Comparison of ENCODE assay signal across 8 mouse cellular contexts in the genomic region with DNA sequence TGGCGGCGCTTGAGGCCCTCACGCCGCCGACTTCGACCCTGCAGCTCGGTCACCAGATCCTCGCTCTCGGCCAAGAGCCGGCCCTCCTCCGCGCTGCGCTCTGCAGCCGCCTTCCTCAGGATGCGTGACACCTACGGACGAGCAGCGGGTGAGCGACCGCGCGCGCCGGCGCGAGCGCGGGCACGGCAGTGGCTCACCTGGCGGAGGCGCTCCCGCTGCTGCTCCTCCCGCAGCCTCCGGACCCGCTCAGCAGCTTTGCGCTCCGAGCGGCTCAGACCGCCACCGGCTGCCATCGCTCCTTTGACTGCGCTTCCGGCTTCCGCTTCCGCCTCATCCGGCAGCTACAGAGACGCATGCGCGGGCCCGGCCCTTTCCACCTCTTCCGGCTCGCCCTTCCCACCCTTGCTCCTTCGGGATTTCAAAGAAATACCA. TPM values are rescaled to one million over a fixed set of nuclear protein-coding genes. Genes with fewer than 3 reads are reported as not detected.
DNase-seq lines count a peak whose midpoint lies in the region; ATAC-seq and TF ChIP-seq lines count a peak whose summit lies in the region.

No protein-coding gene starts in this region.

- in situ Hi-C loops in ES-E14 (cut with MboI; ENCODE audit: low sequenced_read_pairs in 2 of 2, unreplicated experiment in 2 of 2), result no loop called here

- no peak for TF ChIP-seq CTCF in lung, adult 2 months (IDR thresholded peaks at IDR 0.05; ENCODE audit: insufficient read depth, low read length)
- no peak for TF ChIP-seq CTCF in olfactory bulb, adult 2 months (IDR thresholded peaks at IDR 0.05; ENCODE audit: insufficient read depth, low read depth, low read length)

- H3K9ac ChIP-seq in ES-E14 (ENCODE audit: insufficient read depth, low read depth, low read length, poor library complexity, severe bottlenecking), result peak overlapping the region; percentile 67
- peak overlapping the region; percentile 87 for H3K9ac ChIP-seq in forebrain, embryonic 14.5 days (ENCODE audit: low read length)

- no peaks in the 10 kb centered on the region for H3K27me3 ChIP-seq in forebrain, embryonic 14.5 days (replicated peaks; ENCODE audit: control insufficient read depth, insufficient read depth, low read length)

- intact Hi-C loops in heart, postnatal 14 days (cut with DNase I), result loop anchor here (2.0 to 5.0 kb wide), 2 partner anchors 50 to 173 kb away; a partner anchor contains a TSS

- peak; percentile 86 for ATAC-seq in forebrain, embryonic 14.5 days

- H3K4me2 ChIP-seq in forebrain, embryonic 14.5 days (ENCODE audit: low read length), result peak overlapping the region; percentile 95

- 0 out of 2 replicates have a peak overlapping the region, but pooled peaks have one; percentile 9 for H3K27ac ChIP-seq in ES-E14 (ENCODE audit: insufficient read depth, low read depth, low read length, poor library complexity, severe bottlenecking)
- H3K27ac ChIP-seq in forebrain, embryonic 14.5 days (ENCODE audit: low read depth, low read length), result peak overlapping the region; percentile 80
- no peak overlapping the region for H3K27ac ChIP-seq in olfactory bulb, adult 2 months (ENCODE audit: insufficient read depth, low read depth, low read length)

- H3K4me1 ChIP-seq in ES-E14 (ENCODE audit: control insufficient read depth in 2 of 2, insufficient read depth in 2 of 2, low read length in 2 of 2, poor library complexity in 1 of 2), result peaks cover 0 to 30% of the 10 kb centered on the region in 2 experiments; a peak in 1 of 4 replicates
- H3K4me1 ChIP-seq in forebrain, embryonic 14.5 days (ENCODE audit: control insufficient read depth, insufficient read depth, low read length), result peaks cover 9% of the 10 kb centered on the region
- H3K4me1 ChIP-seq in lung, adult 2 months (ENCODE audit: control insufficient read depth, insufficient read depth, low read length), result peaks cover 11% of the 10 kb centered on the region
- peaks cover 23% of the 10 kb centered on the region for H3K4me1 ChIP-seq in olfactory bulb, adult 2 months (ENCODE audit: control insufficient read depth, insufficient read depth, low read length)

- peaks cover 32% of the 10 kb centered on the region for H3K36me3 ChIP-seq in ES-E14 (ENCODE audit: control insufficient read depth, insufficient read depth, low read length, poor library complexity, severe bottlenecking)
- peaks cover 65% of the 10 kb centered on the region for H3K36me3 ChIP-seq in forebrain, embryonic 14.5 days (ENCODE audit: control insufficient read depth, insufficient read depth, low read length)

- under 1% methylated on average over 52 of the region's 53 CpGs for WGBS in forebrain, embryonic 14.5 days
- WGBS in lung, adult 2 months, result under 1% methylated on average over 53 of the region's 53 CpGs
- WGBS in olfactory bulb, adult 2 months, result under 1% methylated on average over 53 of the region's 53 CpGs

- peak; percentile 79; the same call in 1 of the 2 replicates for TF ChIP-seq POLR2A in lung, adult 2 months (IDR thresholded peaks at IDR 0.05; ENCODE audit: borderline replicate concordance, extremely low read depth, low read depth, low read length)
- peak; percentile 70 for TF ChIP-seq POLR2A in olfactory bulb, adult 2 months (IDR thresholded peaks at IDR 0.05; ENCODE audit: insufficient read depth, low read depth, low read length)

- no peak for DNase-seq in ES-E14 (ENCODE audit: low read depth, low spot score)
- DNase-seq in cerebellum, adult 11 months, result peak; percentile 80
- DNase-seq in forebrain, embryonic 14.5 days (ENCODE audit: low spot score), result peak; percentile 93
- peak; percentile 89 to 90 for DNase-seq in heart, postnatal 14 days
- peak; percentile 74 to 91 for DNase-seq in layer of hippocampus, adult 18-20 months (ENCODE audit: low spot score in 2 of 2)
- DNase-seq in lung, adult 2 months, result peak; percentile 76
- DNase-seq in thymus, postnatal 0 days (ENCODE audit: low spot score), result peak; percentile 88

- H3K9me3 ChIP-seq in ES-E14 (ENCODE audit: control insufficient read depth, insufficient read depth, low read depth, low read length), result no peaks in the 10 kb centered on the region
- H3K9me3 ChIP-seq in forebrain, embryonic 14.5 days (replicated peaks; ENCODE audit: control insufficient read depth, low read length), result no peaks in the 10 kb centered on the region

- H3K4me3 ChIP-seq in ES-E14 (ENCODE audit: insufficient read depth in 1 of 2, low read depth in 1 of 2, low read length in 2 of 2, poor library complexity in 1 of 2, severe bottlenecking in 1 of 2), result peak overlapping the region; percentile 82 to 84
- H3K4me3 ChIP-seq in forebrain, embryonic 14.5 days (ENCODE audit: low read depth, low read length), result peak overlapping the region; percentile 98
- peak overlapping the region; percentile 81 for H3K4me3 ChIP-seq in lung, adult 2 months (replicated peaks; ENCODE audit: extremely low read depth, low read depth, low read length)
- H3K4me3 ChIP-seq in olfactory bulb, adult 2 months (ENCODE audit: insufficient read depth, low read depth, low read length), result peak overlapping the region; percentile 90

TF ChIP-seq in ES-E14, 5 proteins besides CTCF, POLR2A, EP300 and RAD21:
- TF ChIP-seq ZC3H11A (IDR thresholded peaks at IDR 0.05; ENCODE audit: borderline replicate concordance, low read depth, low read length) (no peak), CHD2 (IDR thresholded peaks at IDR 0.05; ENCODE audit: low read depth, low read length) (no peak)

RNA-seq across cellular contexts. Expression of a gene that starts 0.3 kb away (rescaled TPM):
- total RNA-seq in ES-E14 (2012; rRNA removed), result 29.4 and 33.2 TPM in 2 replicates
- 30.4 and 40.8 TPM in 2 replicates for polyA plus RNA-seq in forebrain, embryonic 14.5 days (2014; fragmentation: Nextera tagmentation; extraction: Ambion mirVana)
- total RNA-seq in heart, postnatal 14 days (2021), result 10 to 100 TPM; 10.8 to 12.3 TPM
- 10 to 100 TPM; 35.4 to 41.5 TPM for total RNA-seq in layer of hippocampus, adult 18-20 months (2021)
- 75.2 and 84.1 TPM in 2 replicates for polyA plus RNA-seq in lung, adult 2 months (2012; rRNA removed)
- polyA plus RNA-seq in olfactory bulb, adult 2 months (2012; ENCODE audit: insufficient read depth, insufficient read length, low replicate concordance, missing spikeins), result not detected in 2 replicates
- polyA plus RNA-seq in thymus, postnatal 0 days (2015; fragmentation: Nextera tagmentation; extraction: Ambion mirVana), result 100 and 108 TPM in 2 replicates

RNA-seq across cellular contexts. Expression of a gene that starts 7.0 kb away (rescaled TPM):
- 88.6 and 188 TPM in 2 replicates for total RNA-seq in ES-E14 (2012; rRNA removed)
- 113 and 134 TPM in 2 replicates for polyA plus RNA-seq in forebrain, embryonic 14.5 days (2014; fragmentation: Nextera tagmentation; extraction: Ambion mirVana)
- 10 to 100 TPM; 47.7 to 49.4 TPM for total RNA-seq in heart, postnatal 14 days (2021)
- 100 to 1,000 TPM; 118 to 128 TPM for total RNA-seq in layer of hippocampus, adult 18-20 months (2021)
- polyA plus RNA-seq in lung, adult 2 months (2012; rRNA removed), result 217 and 238 TPM in 2 replicates
- polyA plus RNA-seq in olfactory bulb, adult 2 months (2012; ENCODE audit: insufficient read depth, insufficient read length, low replicate concordance, missing spikeins), result not detected in 2 replicates
- polyA plus RNA-seq in thymus, postnatal 0 days (2015; fragmentation: Nextera tagmentation; extraction: Ambion mirVana), result 113 and 114 TPM in 2 replicates

RNA-seq across cellular contexts. Expression of a gene that starts 8.7 kb away (rescaled TPM):
- 42.6 and 48.4 TPM in 2 replicates for total RNA-seq in ES-E14 (2012; rRNA removed)
- polyA plus RNA-seq in forebrain, embryonic 14.5 days (2014; fragmentation: Nextera tagmentation; extraction: Ambion mirVana), result 20.0 and 23.6 TPM in 2 replicates
- 10 to 100 TPM; 33.7 to 41.0 TPM for total RNA-seq in heart, postnatal 14 days (2021)
- 10 to 100 TPM; 70.0 to 71.5 TPM for total RNA-seq in layer of hippocampus, adult 18-20 months (2021)
- 41.5 and 51.3 TPM in 2 replicates for polyA plus RNA-seq in lung, adult 2 months (2012; rRNA removed)
- polyA plus RNA-seq in olfactory bulb, adult 2 months (2012; ENCODE audit: insufficient read depth, insufficient read length, low replicate concordance, missing spikeins), result 234 TPM in 1 of 2 replicates, not detected in the other
- 16.5 and 18.7 TPM in 2 replicates for polyA plus RNA-seq in thymus, postnatal 0 days (2015; fragmentation: Nextera tagmentation; extraction: Ambion mirVana)

RNA-seq across cellular contexts. Expression of a gene that starts 16.4 kb away (rescaled TPM):
- 0.69 and 0.94 TPM in 2 replicates for total RNA-seq in ES-E14 (2012; rRNA removed)
- 0.46 and 0.98 TPM in 2 replicates for polyA plus RNA-seq in forebrain, embryonic 14.5 days (2014; fragmentation: Nextera tagmentation; extraction: Ambion mirVana)
- not detected for total RNA-seq in heart, postnatal 14 days (2021)
- total RNA-seq in layer of hippocampus, adult 18-20 months (2021), result 1 to 10 TPM in 1 of 2 experiments, under 1 TPM in 1; 0.89 to 1.4 TPM
- polyA plus RNA-seq in lung, adult 2 months (2012; rRNA removed), result 2.5 and 3.0 TPM in 2 replicates
- not detected in 2 replicates for polyA plus RNA-seq in olfactory bulb, adult 2 months (2012; ENCODE audit: insufficient read depth, insufficient read length, low replicate concordance, missing spikeins)
- 1.6 and 2.1 TPM in 2 replicates for polyA plus RNA-seq in thymus, postnatal 0 days (2015; fragmentation: Nextera tagmentation; extraction: Ambion mirVana)

RNA-seq across cellular contexts. Expression of a gene that starts 18.9 kb away (rescaled TPM):
- total RNA-seq in ES-E14 (2012; rRNA removed), result 19.0 and 19.6 TPM in 2 replicates
- polyA plus RNA-seq in forebrain, embryonic 14.5 days (2014; fragmentation: Nextera tagmentation; extraction: Ambion mirVana), result 33.6 and 33.9 TPM in 2 replicates
- 1 to 10 TPM; 1.9 to 2.1 TPM for total RNA-seq in heart, postnatal 14 days (2021)
- 1 to 10 TPM in 1 of 2 experiments, under 1 TPM in 1; 0.81 to 2.0 TPM for total RNA-seq in layer of hippocampus, adult 18-20 months (2021)
- polyA plus RNA-seq in lung, adult 2 months (2012; rRNA removed), result 4.1 and 4.5 TPM in 2 replicates
- polyA plus RNA-seq in olfactory bulb, adult 2 months (2012; ENCODE audit: insufficient read depth, insufficient read length, low replicate concordance, missing spikeins), result not detected in 2 replicates
- 1.7 and 2.9 TPM in 2 replicates for polyA plus RNA-seq in thymus, postnatal 0 days (2015; fragmentation: Nextera tagmentation; extraction: Ambion mirVana)

Comparison
In these comparisons a context has a peak if more than half of its experiments do, and no peak if none do; other contexts are left out.
1. RNA of a gene that starts 0.3 kb away (polyA plus RNA-seq): 100 to 108 TPM in thymus, postnatal 0 days, 75.2 to 84.1 TPM in lung, adult 2 months and 30.4 to 40.8 TPM in forebrain, embryonic 14.5 days; not detected in olfactory bulb, adult 2 months; every median in the first group is over 10 times any median in the second.
2. RNA of a gene that starts 7.0 kb away (polyA plus RNA-seq): 217 to 238 TPM in lung, adult 2 months, 113 to 114 TPM in thymus, postnatal 0 days and 113 to 134 TPM in forebrain, embryonic 14.5 days; not detected in olfactory bulb, adult 2 months; every median in the first group is over 100 times any median in the second.
3. Peak in every context shown above with its lines, with median percentiles within 50 percentile points of each other: H3K4me3 ChIP-seq.